Mouse (Mus musculus) CH12.LX (cell line): ENCODE data around the gene Fam19a2. TPM values are rescaled to one million over a fixed set of nuclear protein-coding genes. Genes with fewer than 3 reads are reported as not detected.

Experiments used
- DNase-seq: peaks from one replicate; pipeline ENCODE4 v3.0.0-alpha.2; 2013; ENCODE audit errors: extremely low read depth
- H3K27ac ChIP-seq: 2 replicates; pipeline ENCODE4 v1.5.1; 2012; ENCODE audit warnings: low read depth, mild to moderate bottlenecking, control low read depth, moderate library complexity; ENCODE audit not compliant: insufficient read depth
- H3K27me3 ChIP-seq: replicated peaks from 2 replicates; pipeline ENCODE3; 2012; ENCODE audit warnings: inconsistent platforms
- H3K36me3 ChIP-seq, 2 experiments: replicated peaks in 1 of 2; 2 replicates each; pipeline versions ENCODE3 to v1.6.1; 2012; ENCODE audit warnings: inconsistent platforms in 1 of 2, low read length in 1 of 2, mild to moderate bottlenecking in 1 of 2, mixed read lengths in 1 of 2, moderate library complexity in 1 of 2; ENCODE audit not compliant: control insufficient read depth in 1 of 2, insufficient read depth in 1 of 2
- H3K4me1 ChIP-seq, 2 experiments: 2 replicates each; pipeline ENCODE4 v1.6.1; 2012; ENCODE audit warnings: inconsistent platforms in 1 of 2, moderate library complexity in 1 of 2; ENCODE audit not compliant: insufficient read depth in 2 of 2, control insufficient read depth in 1 of 2
- H3K4me2 ChIP-seq: 2 replicates; pipeline ENCODE4 v1.6.1; 2012; ENCODE audit warnings: low read depth, mild to moderate bottlenecking, control low read depth; ENCODE audit not compliant: poor library complexity, insufficient read depth, severe bottlenecking
- H3K4me3 ChIP-seq, 3 experiments: fragments of 150-350 bp in 1 of 3; sonication (generic) in 1 of 3; replicated peaks in 1 of 3; 2 replicates each; pipeline versions ENCODE3 to v1.5.1; 2011 to 2012; ENCODE audit warnings: low read depth in 2 of 3, low read length in 2 of 3, mild to moderate bottlenecking in 2 of 3, moderate library complexity in 2 of 3, control low read depth in 1 of 3, improper control_type of control experiment in 1 of 3, inconsistent platforms in 1 of 3, mixed read lengths in 1 of 3; ENCODE audit not compliant: poor library complexity in 1 of 3
- H3K79me2 ChIP-seq: replicated peaks from 2 replicates; pipeline ENCODE4 v1.6.1; 2012; ENCODE audit warnings: mild to moderate bottlenecking, moderate library complexity; ENCODE audit not compliant: control insufficient read depth, poor library complexity, insufficient read depth, severe bottlenecking; ENCODE audit errors: extremely low read depth
- H3K9ac ChIP-seq: 2 replicates; pipeline ENCODE4 v1.6.1; 2012; ENCODE audit warnings: low read depth, mild to moderate bottlenecking, control low read depth, moderate library complexity; ENCODE audit not compliant: insufficient read depth
- H3K9me3 ChIP-seq: replicated peaks from 2 replicates; pipeline ENCODE3; 2012; ENCODE audit warnings: low read length, inconsistent platforms, mixed read lengths
- BHLHE40 ChIP-seq: IDR thresholded peaks from 2 replicates; pipeline ENCODE4 v1.6.1; 2011; ENCODE audit warnings: mild to moderate bottlenecking, low read depth, low read length, improper control_type of control experiment
- CHD1 ChIP-seq: IDR thresholded peaks from 2 replicates; pipeline ENCODE4 v1.6.1; 2012; ENCODE audit warnings: low read depth, low read length, improper control_type of control experiment, inconsistent platforms
- CTCF ChIP-seq, 2 experiments: IDR thresholded peaks in 1 of 2; conservative IDR thresholded peaks in 1 of 2; 2 replicates each; pipeline ENCODE4 v1.5.1; 2011 to 2012; ENCODE audit warnings: low read depth in 2 of 2, low read length in 2 of 2, improper control_type of control experiment in 1 of 2, inconsistent platforms in 1 of 2, mild to moderate bottlenecking in 1 of 2, moderate library complexity in 1 of 2
- ELF1 ChIP-seq: IDR thresholded peaks from 2 replicates; pipeline ENCODE4 v1.6.1; 2014; ENCODE audit warnings: low read depth, mild to moderate bottlenecking, inconsistent platforms, low read length, improper control_type of control experiment
- GABPA ChIP-seq: IDR thresholded peaks from 2 replicates; pipeline ENCODE4 v1.6.1; 2012; ENCODE audit warnings: low read depth, low read length, improper control_type of control experiment, inconsistent platforms; ENCODE audit not compliant: insufficient replicate concordance
- HCFC1 ChIP-seq: IDR thresholded peaks from 2 replicates; pipeline ENCODE4 v1.6.1; 2012; ENCODE audit warnings: low read depth, mild to moderate bottlenecking, inconsistent platforms, low read length, improper control_type of control experiment
- IRF4 ChIP-seq: IDR thresholded peaks from 2 replicates; pipeline ENCODE4 v1.6.1; 2014; ENCODE audit warnings: low read depth, mild to moderate bottlenecking, inconsistent platforms, low read length, improper control_type of control experiment
- MAFK ChIP-seq: IDR thresholded peaks from 2 replicates; pipeline ENCODE4 v1.6.1; 2011; ENCODE audit warnings: low read length, improper control_type of control experiment; ENCODE audit not compliant: insufficient replicate concordance
- MAX ChIP-seq: IDR thresholded peaks from 2 replicates; pipeline ENCODE4 v1.6.1; 2011; ENCODE audit warnings: low read length, improper control_type of control experiment
- MAZ ChIP-seq: IDR thresholded peaks from 2 replicates; pipeline ENCODE4 v1.6.1; 2012; ENCODE audit warnings: low read depth, mild to moderate bottlenecking, inconsistent platforms, low read length, improper control_type of control experiment, moderate library complexity
- MEF2A ChIP-seq: IDR thresholded peaks from 2 replicates; pipeline ENCODE4 v1.6.1; 2014; ENCODE audit warnings: low read depth, mild to moderate bottlenecking, inconsistent platforms, low read length, improper control_type of control experiment, borderline replicate concordance
- MXI1 ChIP-seq: IDR thresholded peaks from 2 replicates; pipeline ENCODE4 v1.6.1; 2011; ENCODE audit warnings: mild to moderate bottlenecking, low read depth, low read length, improper control_type of control experiment
- MYC ChIP-seq: IDR thresholded peaks from 2 replicates; pipeline ENCODE4 v1.6.1; 2011; ENCODE audit warnings: low read depth, mild to moderate bottlenecking, improper control_type of control experiment, low read length
- NELFE ChIP-seq: IDR thresholded peaks from 2 replicates; pipeline ENCODE4 v1.6.1; 2011; ENCODE audit warnings: low read depth, low read length, improper control_type of control experiment
- POLR2A ChIP-seq: IDR thresholded peaks from 2 replicates; pipeline ENCODE4 v1.6.1; 2011; ENCODE audit warnings: low read depth, mild to moderate bottlenecking, improper control_type of control experiment, low read length
- POLR2AphosphoS2 ChIP-seq: IDR thresholded peaks from 2 replicates; pipeline ENCODE4 v1.6.1; 2011; ENCODE audit warnings: low read depth, low read length, improper control_type of control experiment
- SIN3A ChIP-seq: IDR thresholded peaks from 2 replicates; pipeline ENCODE4 v1.6.1; 2012; ENCODE audit warnings: low read length, improper control_type of control experiment, inconsistent platforms
- SMC3 ChIP-seq: IDR thresholded peaks from 2 replicates; pipeline ENCODE4 v1.6.1; 2011; ENCODE audit warnings: low read depth, low read length, improper control_type of control experiment
- TBP ChIP-seq: conservative IDR thresholded peaks from 2 replicates; pipeline ENCODE4 v1.6.1; 2011; ENCODE audit warnings: low read depth, low read length, improper control_type of control experiment
- TCF12 ChIP-seq: IDR thresholded peaks from 2 replicates; pipeline ENCODE4 v1.6.1; 2014; ENCODE audit warnings: low read depth, mild to moderate bottlenecking, inconsistent platforms, low read length, improper control_type of control experiment
- UBTF ChIP-seq: IDR thresholded peaks from 2 replicates; pipeline ENCODE4 v1.6.1; 2012; ENCODE audit warnings: low read depth, mild to moderate bottlenecking, inconsistent platforms, low read length, improper control_type of control experiment, moderate library complexity
- USF2 ChIP-seq: conservative IDR thresholded peaks from 2 replicates; pipeline ENCODE4 v1.6.1; 2011; ENCODE audit warnings: low read depth, low read length, improper control_type of control experiment
- ZC3H11A ChIP-seq: IDR thresholded peaks from 2 replicates; pipeline ENCODE4 v1.6.1; 2012; ENCODE audit warnings: low read depth, mild to moderate bottlenecking, inconsistent platforms, low read length, improper control_type of control experiment
- ZKSCAN1 ChIP-seq: IDR thresholded peaks from 2 replicates; pipeline ENCODE4 v1.6.1; 2012; ENCODE audit warnings: low read depth, inconsistent platforms, low read length, improper control_type of control experiment, borderline replicate concordance
- ZNF384 ChIP-seq: IDR thresholded peaks from 2 replicates; pipeline ENCODE4 v1.6.1; 2012; ENCODE audit warnings: low read depth, low read length, improper control_type of control experiment, inconsistent platforms
- dilution Hi-C: fragments of 300-500 bp; cut with MboI; formaldehyde crosslinking; loops from 2 replicates; pipeline ENCODE4 v1.14.3; 2020; ENCODE audit warnings: low sequenced_read_pairs; ENCODE audit not compliant: extremely low pct_unique_long_range_greater_than_20kb, extremely low pct_ligation_motif_present
- in situ Hi-C: fragments of 300-500 bp; cut with MboI; formaldehyde crosslinking; loops from 3 replicates; pipeline ENCODE4 v1.14.3; 2019; ENCODE audit warnings: low sequenced_read_pairs, low pct_ligation_motif_present, low pct_unique_long_range_greater_than_20kb, mixed read lengths
- polyA plus RNA-seq: library from polyadenylated mRNA; unstranded; fragments of >175 nt; gene quantifications from 2 replicates; pipeline ENCODE4 v1.2.1, GENCODE M21; 2012; ENCODE audit warnings: low read depth; ENCODE audit not compliant: insufficient read length
- total RNA-seq, 2 experiments: library from RNA; depleted of rRNA; stranded (reverse); fragments of 300-350 nt in 1 of 2; fragments of >200 nt in 1 of 2; gene quantifications; 2 replicates each; pipeline ENCODE4 v1.2.3; 2012 to 2014

The Fam19a2 gene
- total and polyA plus RNA-seq, 3 experiments = not detected

DNA sequence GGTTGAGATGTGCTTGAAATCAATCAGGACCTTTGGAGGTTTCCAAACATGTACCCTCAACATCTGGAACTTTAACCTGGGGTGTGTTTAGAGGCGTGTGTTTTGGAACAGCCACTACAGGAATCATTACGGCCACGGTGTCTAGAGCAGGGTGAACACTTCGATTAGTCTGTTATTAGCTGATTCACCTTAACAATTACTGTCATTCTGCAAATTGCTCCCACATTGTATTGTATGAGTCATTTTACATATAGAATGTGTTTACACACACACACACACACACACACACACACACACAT is 429.1 kb downstream of the Fam19a2 start:
- TF ChIP-seq CTCF (conservative IDR thresholded peaks at IDR 0.05 in 1 of 2, IDR thresholded peaks at IDR 0.05 in 1 of 2; ENCODE audit: low read depth in 2 of 2, low read length in 2 of 2) (no peak), MEF2A (no peak), SMC3 (no peak), MYC (no peak), TCF12 (no peak), MAFK (no peak), BHLHE40 (no peak), USF2 (no peak), TBP (no peak), MAZ (no peak), ZC3H11A (no peak), ZKSCAN1 (no peak), HCFC1 (no peak), IRF4 (no peak), POLR2AphosphoS2 (no peak), SIN3A (no peak)
- TF ChIP-seq, all 38 proteins: peak for 0
- no peak overlapping the region for H3K9ac ChIP-seq
- dilution Hi-C loops (no loop called here), in situ Hi-C loops (no loop called here)
- no peaks in the 10 kb centered on the region for H3K36me3 ChIP-seq
- peaks cover 43% of the 10 kb centered on the region for H3K9me3 ChIP-seq
- DNase-seq = no peak
- no peaks in the 10 kb centered on the region for H3K79me2 ChIP-seq
- no peak overlapping the region for H3K27ac ChIP-seq
- H3K27me3 ChIP-seq = no peaks in the 10 kb centered on the region
- H3K4me3 ChIP-seq = no peak overlapping the region
- no peaks in the 10 kb centered on the region for H3K4me1 ChIP-seq
- H3K4me2 ChIP-seq = no peak overlapping the region

DNA sequence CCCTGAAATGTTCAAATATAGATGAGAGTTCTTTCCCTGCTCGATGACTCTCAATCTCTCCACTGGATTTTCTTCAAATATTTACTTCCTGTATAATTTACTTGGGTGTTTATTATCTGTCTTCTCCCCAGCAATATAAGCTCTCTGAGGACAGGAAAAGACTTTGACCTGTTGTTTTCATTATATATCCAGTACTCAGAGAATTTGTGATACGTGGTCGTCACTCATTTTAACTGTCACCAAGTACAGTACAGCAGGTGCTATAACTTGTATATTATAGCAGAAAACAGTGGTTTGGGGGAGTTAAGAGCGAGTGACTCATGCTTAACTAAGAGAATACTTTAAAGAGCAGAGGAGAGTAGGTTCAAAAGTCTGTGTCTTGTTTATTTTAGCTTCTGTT is 438.8 kb downstream of the Fam19a2 start:
- dilution Hi-C loops = no loop called here

DNA sequence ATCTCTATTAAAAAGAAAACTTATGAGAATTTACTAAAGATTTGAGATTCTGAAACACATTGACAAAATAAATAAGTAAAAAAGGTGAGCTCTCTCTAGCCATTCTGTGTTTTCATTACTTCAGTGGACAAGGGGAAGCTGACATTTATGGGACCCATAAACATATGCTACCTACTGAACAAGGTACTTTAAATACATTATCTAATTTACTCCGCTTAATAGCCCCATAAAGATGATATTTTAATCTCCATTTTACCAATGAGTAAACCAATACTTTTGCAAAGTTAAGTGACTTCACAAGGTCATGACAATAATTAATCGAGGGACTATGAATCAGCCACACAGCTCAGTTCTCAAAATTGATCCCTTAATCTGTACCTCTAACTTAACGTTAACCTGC is 443.2 kb downstream of the Fam19a2 start:
- H3K4me1 ChIP-seq = no peaks in the 10 kb centered on the region
- no peaks in the 10 kb centered on the region for H3K27me3 ChIP-seq
- H3K9me3 ChIP-seq = peaks cover 46% of the 10 kb centered on the region
- H3K9ac ChIP-seq = no peak overlapping the region
- in situ Hi-C loops (no loop called here), dilution Hi-C loops (no loop called here)
- no peaks in the 10 kb centered on the region for H3K36me3 ChIP-seq
- H3K4me3 ChIP-seq = no peak overlapping the region
- no peaks in the 10 kb centered on the region for H3K79me2 ChIP-seq
- H3K27ac ChIP-seq = no peak overlapping the region
- no peak overlapping the region for H3K4me2 ChIP-seq
- no peak for DNase-seq
- no peak for TF ChIP-seq IRF4
- no peak for TF ChIP-seq CHD1
- TF ChIP-seq GABPA = no peak
- no peak for TF ChIP-seq TCF12
- no peak for TF ChIP-seq SIN3A
- no peak for TF ChIP-seq MXI1
- TF ChIP-seq ELF1 = no peak
- TF ChIP-seq ZNF384 = no peak
- no peak for TF ChIP-seq POLR2A
- no peak for TF ChIP-seq MAFK
- TF ChIP-seq MAX = no peak
- no peak for TF ChIP-seq POLR2AphosphoS2
- TF ChIP-seq BHLHE40 = no peak
- no peak for TF ChIP-seq NELFE
- no peak for TF ChIP-seq ZKSCAN1
- no peak for TF ChIP-seq UBTF
- TF ChIP-seq HCFC1 = no peak
- no peak for TF ChIP-seq MEF2A
- no peak for TF ChIP-seq TBP

More for the DNA sequence above, 438.8 kb downstream of the Fam19a2 start:
- in situ Hi-C loops = no loop called here
- peaks cover 42% of the 10 kb centered on the region for H3K9me3 ChIP-seq
- no peaks in the 10 kb centered on the region for H3K27me3 ChIP-seq
- no peak overlapping the region for H3K4me2 ChIP-seq
- no peaks in the 10 kb centered on the region for H3K79me2 ChIP-seq
- no peak for TF ChIP-seq CTCF (conservative IDR thresholded peaks at IDR 0.05 in 1 of 2, IDR thresholded peaks at IDR 0.05 in 1 of 2; ENCODE audit: low read depth in 2 of 2, low read length in 2 of 2)
- no peak for TF ChIP-seq CHD1
- no peaks in the 10 kb centered on the region for H3K36me3 ChIP-seq
- no peak overlapping the region for H3K9ac ChIP-seq
- no peak overlapping the region for H3K4me3 ChIP-seq
- H3K4me1 ChIP-seq = no peaks in the 10 kb centered on the region
- no peak for DNase-seq
- no peak overlapping the region for H3K27ac ChIP-seq
